Mouse (Mus musculus) kidney, embryonic 16.5 days (tissue): Measurements from ENCODE around the gene Bik. TPM values are rescaled to one million over a fixed set of nuclear protein-coding genes. Genes with fewer than 3 reads are reported as not detected.
"Not testable (repeated sequence)": the region's sequence is repeated elsewhere in the genome, so short reads cannot be mapped to it uniquely, and the experiment has no call there.

Source experiments
- ATAC-seq: fragments of 200-750 bp; cut with Nextera tagmentation; 2 replicates; pipeline ENCODE4 v1.8.0; 2017; ENCODE audit warnings: moderate TSS enrichment; ENCODE audit not compliant: low FRiP score, low TSS enrichment
- H3K27ac ChIP-seq: fragments of 300-500 bp; sonication (generic); 2 replicates; pipeline ENCODE4 v1.5.1; 2014; ENCODE audit warnings: low read length
- H3K27me3 ChIP-seq: fragments of 300-500 bp; sonication (generic); 2 replicates; pipeline ENCODE4 v1.6.1; 2014; ENCODE audit warnings: low read length, control low read depth, mixed read lengths; ENCODE audit not compliant: insufficient read depth
- H3K36me3 ChIP-seq: fragments of 300-500 bp; sonication (generic); 2 replicates; pipeline ENCODE4 v1.6.1; 2014; ENCODE audit warnings: low read length, control low read depth, mixed read lengths; ENCODE audit not compliant: insufficient read depth
- H3K4me1 ChIP-seq: fragments of 300-500 bp; sonication (generic); 2 replicates; pipeline ENCODE4 v1.6.1; 2014; ENCODE audit warnings: low read length, control low read depth, mixed read lengths; ENCODE audit not compliant: insufficient read depth
- H3K4me2 ChIP-seq: fragments of 300-500 bp; sonication (generic); replicated peaks from 2 replicates; pipeline ENCODE4 v1.6.1; 2014; ENCODE audit warnings: low read depth, low read length
- H3K4me3 ChIP-seq: fragments of 300-500 bp; sonication (generic); 2 replicates; pipeline ENCODE4 v1.5.1; 2014; ENCODE audit warnings: mild to moderate bottlenecking, low read length
- H3K9ac ChIP-seq: fragments of 300-500 bp; sonication (generic); replicated peaks from 2 replicates; pipeline ENCODE4 v1.6.1; 2014; ENCODE audit warnings: low read length
- H3K9me3 ChIP-seq: fragments of 300-500 bp; sonication (generic); 2 replicates; pipeline ENCODE4 v1.6.1; 2016; ENCODE audit warnings: low read length, control low read depth
- WGBS: fragments of 180-500 bp; shearing (Covaris S2); extraction: QIAGEN DNeasy Blood & Tissue Kit; methylation state at CpG from one replicate; pipeline ENCODE4 v1.1.7; 2014; 5-methylcytosine and 5-hydroxymethylcytosine counted together
- polyA plus RNA-seq: library from polyadenylated mRNA; unstranded; fragments of >200 nt; fragmentation: Nextera tagmentation; extraction: Ambion mirVana; gene quantifications from 2 replicates; pipeline ENCODE4 v1.2.1, GENCODE M21; 2015

The Bik gene
- polyA plus RNA-seq, 1 experiment from 2014 or later: 11.9 TPM

DNA sequence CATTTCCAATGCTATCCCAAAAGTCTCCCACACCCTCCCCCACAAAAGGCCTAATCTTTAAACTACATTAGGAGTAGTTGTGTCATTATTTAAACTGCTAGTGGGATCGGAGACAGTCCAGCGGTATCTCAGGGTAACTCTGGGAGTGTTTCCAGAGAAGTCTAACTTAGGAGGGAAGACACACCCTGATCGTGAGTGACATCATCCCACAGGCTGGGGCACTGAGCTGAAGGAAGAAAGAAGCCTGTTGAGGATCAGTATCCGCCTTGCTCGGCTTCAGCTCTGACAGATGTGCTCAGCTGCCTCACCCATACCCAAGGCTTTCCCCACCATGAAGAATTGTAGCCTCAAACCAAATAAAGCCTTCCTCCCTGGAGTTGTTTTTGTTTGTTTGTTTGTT is 34.8 kb upstream of the Bik start:
- H3K4me1 ChIP-seq: no peaks in the 10 kb centered on the region
- H3K9ac ChIP-seq: no peak overlapping the region
- no peaks in the 10 kb centered on the region for H3K27me3 ChIP-seq
- no peak for ATAC-seq
- no peaks in the 10 kb centered on the region for H3K9me3 ChIP-seq
- H3K27ac ChIP-seq: no peak overlapping the region
- 86% methylated on average over 5 of the region's 5 CpGs for WGBS
- H3K36me3 ChIP-seq: peaks cover 22% of the 10 kb centered on the region
- H3K4me2 ChIP-seq: no peak overlapping the region
- no peak overlapping the region for H3K4me3 ChIP-seq

GRCm38 (mm10) chr15:83493856-83494571 is 32.6 kb upstream of the Bik start:
- 62% methylated on average over 7 of the region's 7 CpGs for WGBS
- no peak overlapping the region for H3K9ac ChIP-seq
- peaks cover 24% of the 10 kb centered on the region for H3K36me3 ChIP-seq
- H3K27me3 ChIP-seq: no peaks in the 10 kb centered on the region
- no peak overlapping the region for H3K4me3 ChIP-seq
- ATAC-seq: no peak
- H3K4me2 ChIP-seq: no peak overlapping the region
- no peaks in the 10 kb centered on the region for H3K9me3 ChIP-seq
- no peaks in the 10 kb centered on the region for H3K4me1 ChIP-seq
- no peak overlapping the region for H3K27ac ChIP-seq

DNA sequence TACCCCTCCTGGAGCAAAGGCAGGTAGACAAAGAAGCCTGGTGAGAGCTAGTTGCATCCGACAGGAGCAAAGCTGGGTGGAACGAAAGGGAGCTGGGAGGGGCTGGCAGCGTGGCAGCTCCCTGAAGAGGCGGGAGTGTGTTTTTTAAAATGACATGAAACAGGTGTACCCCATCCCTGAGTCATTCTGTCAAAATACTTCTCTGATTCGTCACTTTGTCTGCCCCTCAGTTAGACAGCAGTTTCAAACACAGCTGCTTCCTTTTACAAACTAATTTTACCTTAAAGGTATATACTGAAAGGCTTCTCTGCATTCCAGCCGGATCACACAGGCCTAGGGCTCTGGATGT is 32.1 kb upstream of the Bik start:
- no peak for ATAC-seq
- no peaks in the 10 kb centered on the region for H3K9me3 ChIP-seq
- whole genome bisulfite sequencing: 64% methylated on average over 6 of the region's 6 CpGs

DNA sequence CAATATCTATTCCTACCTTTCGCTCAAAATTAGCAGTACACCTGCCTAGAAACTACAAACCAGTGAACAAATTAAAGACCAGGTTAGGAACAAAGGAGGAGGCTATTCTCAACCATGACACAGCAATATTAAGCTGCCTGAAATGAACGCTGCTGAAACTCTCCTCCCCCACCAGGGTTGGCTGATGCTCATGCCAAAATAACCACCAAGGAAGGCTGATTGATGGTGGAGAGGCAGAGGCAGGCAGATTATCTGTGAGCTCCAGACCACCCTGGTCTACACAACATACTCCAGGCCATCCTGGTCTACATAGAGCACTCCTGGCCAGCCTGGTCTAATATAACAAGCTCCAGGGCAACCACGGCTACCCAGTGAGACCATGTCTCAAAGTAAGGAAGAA is 31.5 kb upstream of the Bik start:
- Histone ChIP-seq H3K9ac (no peak overlapping the region), H3K9me3 (no peaks in the 10 kb centered on the region), H3K4me3 (no peak overlapping the region), H3K36me3 (peaks cover 18% of the 10 kb centered on the region), H3K27ac (no peak overlapping the region), H3K27me3 (no peaks in the 10 kb centered on the region), H3K4me1 (no peaks in the 10 kb centered on the region), H3K4me2 (no peak overlapping the region)
- no peak for ATAC-seq
- WGBS: 82% methylated on average over 3 of the region's 3 CpGs

More for the DNA sequence above, 32.1 kb upstream of the Bik start:
- Histone ChIP-seq H3K4me3 (no peak overlapping the region), H3K4me1 (no peaks in the 10 kb centered on the region), H3K27ac (no peak overlapping the region), H3K27me3 (no peaks in the 10 kb centered on the region), H3K36me3 (peaks cover 24% of the 10 kb centered on the region), H3K9ac (no peak overlapping the region), H3K4me2 (no peak overlapping the region)

GRCm38 (mm10) chr15:83495787-83496367 is 30.8 kb upstream of the Bik start:
- Histone ChIP-seq H3K9me3 (no peaks in the 10 kb centered on the region), H3K27me3 (no peaks in the 10 kb centered on the region), H3K36me3 (peaks cover 23% of the 10 kb centered on the region), H3K4me2 (no peak overlapping the region), H3K9ac (no peak overlapping the region), H3K27ac (no peak overlapping the region), H3K4me3 (no peak overlapping the region), H3K4me1 (no peaks in the 10 kb centered on the region)
- 76% methylated on average over 22 of the region's 22 CpGs for WGBS
- ATAC-seq: no peak

GRCm38 (mm10) chr15:83497299-83497698 is 29.4 kb upstream of the Bik start:
- H3K9me3 ChIP-seq: no peaks in the 10 kb centered on the region
- H3K9ac ChIP-seq: no peak overlapping the region
- no peaks in the 10 kb centered on the region for H3K4me1 ChIP-seq
- H3K4me3 ChIP-seq: no peak overlapping the region
- no peaks in the 10 kb centered on the region for H3K27me3 ChIP-seq
- no peak overlapping the region for H3K4me2 ChIP-seq
- WGBS: 95% methylated on average over 6 of the region's 6 CpGs
- H3K27ac ChIP-seq: no peak overlapping the region
- H3K36me3 ChIP-seq: peaks cover 33% of the 10 kb centered on the region
- ATAC-seq: no peak

GRCm38 (mm10) chr15:83499211-83499755 is 27.4 kb upstream of the Bik start:
- peaks cover 37% of the 10 kb centered on the region for H3K36me3 ChIP-seq
- H3K4me1 ChIP-seq: no peaks in the 10 kb centered on the region
- whole genome bisulfite sequencing: 93% methylated on average over 10 of the region's 10 CpGs
- no peaks in the 10 kb centered on the region for H3K27me3 ChIP-seq
- H3K4me3 ChIP-seq: no peak overlapping the region
- no peak overlapping the region for H3K9ac ChIP-seq
- H3K9me3 ChIP-seq: no peaks in the 10 kb centered on the region
- H3K27ac ChIP-seq: no peak overlapping the region
- no peak overlapping the region for H3K4me2 ChIP-seq
- ATAC-seq: no peak

GRCm38 (mm10) chr15:83500352-83500751 is 26.3 kb upstream of the Bik start:
- Histone ChIP-seq H3K9me3 (no peaks in the 10 kb centered on the region), H3K36me3 (peaks cover 35% of the 10 kb centered on the region), H3K9ac (no peak overlapping the region), H3K4me2 (no peak overlapping the region), H3K4me3 (no peak overlapping the region), H3K27ac (no peak overlapping the region), H3K27me3 (no peaks in the 10 kb centered on the region), H3K4me1 (no peaks in the 10 kb centered on the region)
- no peak for ATAC-seq
- 62% methylated on average over 3 of the region's 3 CpGs for WGBS

- not testable (repeated sequence) for H3K9me3 ChIP-seq, H3K4me2 ChIP-seq, H3K27ac ChIP-seq, H3K4me3 ChIP-seq, ATAC-seq, H3K4me1 ChIP-seq, H3K27me3 ChIP-seq, H3K9ac ChIP-seq
- 81% methylated on average over 6 of the region's 6 CpGs for WGBS
- peaks cover 29% of the 10 kb centered on the region for H3K36me3 ChIP-seq
Observed at GRCm38 (mm10) chr15:83501483-83501882, 25.2 kb upstream of the Bik start.
